Mouse (Mus musculus): Measurements from ENCODE around the gene Otop3. TPM values are rescaled to one million over a fixed set of nuclear protein-coding genes. Genes with fewer than 3 reads are reported as not detected.

Otop3 gene
- polyA plus RNA-seq, 1 experiment from 2014 or later = not detected

DNA sequence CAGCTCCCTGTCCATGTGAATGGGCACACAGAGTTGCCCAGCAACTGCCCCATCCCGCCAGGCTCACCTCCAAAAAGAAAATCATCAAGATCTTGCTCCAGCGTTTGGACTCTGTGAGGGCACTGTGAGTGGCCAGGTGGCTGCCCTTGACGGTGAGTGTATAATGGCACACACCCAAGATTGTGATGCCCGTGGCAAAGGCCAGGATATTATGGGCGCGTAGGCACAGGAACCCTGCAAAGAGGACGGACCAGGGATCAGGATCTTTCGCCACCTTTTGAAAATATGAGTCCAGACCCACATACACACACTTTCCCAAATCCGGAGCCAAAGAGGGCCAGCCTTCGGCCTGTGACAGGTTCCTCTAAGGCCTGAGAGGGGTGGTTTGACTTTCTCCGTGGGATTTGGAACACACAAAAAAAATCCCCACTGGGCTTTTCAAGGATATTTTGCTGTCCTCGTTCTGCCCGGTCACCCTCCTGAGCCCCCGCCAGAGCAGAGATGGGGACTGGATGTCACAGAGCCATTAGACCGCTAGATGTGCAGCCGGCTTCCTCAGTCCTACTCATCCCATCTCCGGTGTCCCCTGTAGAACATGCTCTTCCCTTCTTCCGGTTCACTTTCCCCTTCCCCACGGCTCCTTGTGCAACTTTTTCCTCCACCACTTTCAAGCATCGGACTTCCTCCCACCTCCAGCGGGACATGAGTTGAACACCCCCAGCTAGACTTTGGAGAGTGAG, 37.9 kb upstream of the Otop3 start:
- no peak for ATAC-seq
- Histone ChIP-seq H3K27ac (peak overlapping the region; percentile 53; the same call in 1 of the 2 replicates), H3K4me3 (peak overlapping the region; percentile 42), H3K9me3 (replicated peaks) (0 out of 2 replicates have a peak, but pooled peaks cover 3% of the 10 kb centered on the region), H3K27me3 (replicated peaks) (peaks cover 43% of the 10 kb centered on the region), H3K36me3 (no peaks in the 10 kb centered on the region), H3K9ac (peak overlapping the region; percentile 37; the same call in 1 of the 2 replicates), H3K4me1 (peaks cover 13% of the 10 kb centered on the region; the same call in 1 of the 2 replicates), H3K4me2 (peak overlapping the region; percentile 63)
- 53% methylated on average over 21 of the region's 21 CpGs for WGBS (ENCODE audit: insufficient replicate concordance)

GRCm38 (mm10) chr11:115297214-115297826, 37.2 kb upstream of the Otop3 start, which contains the start of gene Fads6:
Gene Fads6, minus strand, starts transcription at chr11:115297663.
- WGBS (ENCODE audit: insufficient replicate concordance) = under 1% methylated on average over 44 of the region's 44 CpGs
- peak; percentile 62 for ATAC-seq
- H3K27ac ChIP-seq = peak within 1 kb of the TSS; percentile 53

GRCm38 (mm10) chr11:115298160-115298559, 36.4 kb upstream of the Otop3 start:
- H3K4me1 ChIP-seq = 0 out of 2 replicates have a peak, but pooled peaks cover 9% of the 10 kb centered on the region
- peaks cover 43% of the 10 kb centered on the region for H3K27me3 ChIP-seq (replicated peaks)
- H3K9me3 ChIP-seq (replicated peaks) = 0 out of 2 replicates have a peak, but pooled peaks cover 3% of the 10 kb centered on the region
- ATAC-seq = no peak
- no peak overlapping the region for H3K27ac ChIP-seq
- H3K4me3 ChIP-seq = no peak overlapping the region
- no peaks in the 10 kb centered on the region for H3K36me3 ChIP-seq
- no peak overlapping the region for H3K9ac ChIP-seq
- WGBS (ENCODE audit: insufficient replicate concordance) = 57% methylated on average over 8 of the region's 8 CpGs
- H3K4me2 ChIP-seq = 0 out of 2 replicates have a peak overlapping the region, but pooled peaks have one; percentile 63

More at GRCm38 (mm10) chr11:115297214-115297826, 37.2 kb upstream of the Otop3 start, which contains the start of gene Fads6:
- Histone ChIP-seq H3K4me1 (0 out of 2 replicates have a peak, but pooled peaks cover 9% of the 10 kb centered on the region), H3K9me3 (replicated peaks) (0 out of 2 replicates have a peak, but pooled peaks cover 3% of the 10 kb centered on the region), H3K4me3 (peak within 1 kb of the TSS; percentile 42), H3K4me2 (peak within 1 kb of the TSS; percentile 63), H3K27me3 (replicated peaks) (peaks cover 43% of the 10 kb centered on the region), H3K36me3 (no peaks in the 10 kb centered on the region), H3K9ac (peak within 1 kb of the TSS; percentile 37)

GRCm38 (mm10) chr11:115300745-115301144, 33.8 kb upstream of the Otop3 start:
- Histone ChIP-seq H3K4me2 (no peak overlapping the region), H3K9me3 (replicated peaks) (0 out of 2 replicates have a peak, but pooled peaks cover 3% of the 10 kb centered on the region), H3K36me3 (no peaks in the 10 kb centered on the region), H3K27me3 (replicated peaks) (peaks cover 45% of the 10 kb centered on the region), H3K4me3 (no peak overlapping the region), H3K27ac (no peak overlapping the region), H3K9ac (no peak overlapping the region), H3K4me1 (0 out of 2 replicates have a peak, but pooled peaks cover 9% of the 10 kb centered on the region)
- WGBS (ENCODE audit: insufficient replicate concordance) = 67% methylated on average over 4 of the region's 4 CpGs
- ATAC-seq = no peak

- 65% methylated on average over 2 of the region's 2 CpGs for WGBS (ENCODE audit: insufficient replicate concordance)
- H3K4me1 ChIP-seq = 0 out of 2 replicates have a peak, but pooled peaks cover 7% of the 10 kb centered on the region
- ATAC-seq = no peak
Observed at GRCm38 (mm10) chr11:115301351-115301750, 33.2 kb upstream of the Otop3 start.

DNA sequence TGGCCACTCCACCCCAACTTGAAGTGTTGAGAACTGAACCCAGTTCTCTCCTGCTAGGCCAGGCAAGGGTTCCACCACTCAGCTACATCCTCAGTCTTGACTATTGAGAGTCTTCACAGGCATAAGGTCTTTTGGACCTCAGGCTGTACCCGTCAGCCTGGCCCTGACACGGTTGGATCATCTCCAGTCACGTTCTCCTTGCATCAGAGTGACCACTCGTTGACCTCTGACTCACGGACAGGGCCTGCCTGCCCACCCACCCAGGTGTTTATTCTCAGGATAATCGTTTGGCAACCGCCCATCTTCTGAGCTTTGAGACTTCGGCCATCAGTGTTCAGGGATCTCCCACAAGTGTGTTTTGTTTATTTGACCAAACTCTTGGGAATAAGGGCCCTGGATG, 31.4 kb upstream of the Otop3 start:
- Histone ChIP-seq H3K27me3 (replicated peaks) (peaks cover 39% of the 10 kb centered on the region), H3K36me3 (no peaks in the 10 kb centered on the region), H3K27ac (no peak overlapping the region), H3K4me3 (no peak overlapping the region), H3K9me3 (replicated peaks) (0 out of 2 replicates have a peak, but pooled peaks cover 3% of the 10 kb centered on the region), H3K9ac (no peak overlapping the region), H3K4me2 (no peak overlapping the region), H3K4me1 (no peaks in the 10 kb centered on the region)
- 54% methylated on average over 8 of the region's 8 CpGs for WGBS (ENCODE audit: insufficient replicate concordance)
- ATAC-seq = no peak

More at GRCm38 (mm10) chr11:115301351-115301750, 33.2 kb upstream of the Otop3 start:
- Histone ChIP-seq H3K27me3 (replicated peaks) (peaks cover 41% of the 10 kb centered on the region), H3K4me2 (no peak overlapping the region), H3K36me3 (no peaks in the 10 kb centered on the region), H3K4me3 (no peak overlapping the region), H3K27ac (no peak overlapping the region), H3K9ac (no peak overlapping the region), H3K9me3 (replicated peaks) (0 out of 2 replicates have a peak, but pooled peaks cover 3% of the 10 kb centered on the region)

DNA sequence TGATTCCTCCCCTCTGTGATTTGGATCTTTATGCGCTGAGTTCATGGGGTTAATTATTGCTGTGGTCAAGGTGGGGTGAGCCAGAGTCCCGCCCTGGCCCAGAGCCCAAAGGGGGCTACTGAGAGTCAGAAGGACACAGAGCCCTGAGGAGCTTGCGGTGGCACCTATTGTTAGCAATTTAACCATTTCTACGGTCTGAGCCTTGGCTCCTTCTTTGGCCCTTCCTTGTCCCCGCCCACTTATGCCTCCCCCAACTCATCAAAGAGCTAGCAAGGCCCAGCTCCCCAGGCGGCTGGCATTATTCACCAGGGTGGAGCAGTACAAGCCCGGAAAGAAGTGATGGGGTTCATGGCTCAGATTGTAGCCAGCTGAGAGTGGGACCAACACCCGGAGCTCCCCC, 27.7 kb upstream of the Otop3 start, which contains the start of gene Otop2:
Gene Otop2, plus strand, starts transcription at position 301 of the 400 bp plus-strand sequence.
- H3K9ac ChIP-seq = no peak within 1 kb of the TSS
- H3K4me1 ChIP-seq = no peaks in the 10 kb centered on the region
- peaks cover 28% of the 10 kb centered on the region for H3K27me3 ChIP-seq (replicated peaks)
- 33% methylated on average over 8 of the region's 8 CpGs for WGBS (ENCODE audit: insufficient replicate concordance)
- H3K9me3 ChIP-seq (replicated peaks) = no peaks in the 10 kb centered on the region
- no peak for ATAC-seq
- H3K36me3 ChIP-seq = no peaks in the 10 kb centered on the region
- H3K27ac ChIP-seq = no peak within 1 kb of the TSS
- H3K4me2 ChIP-seq = no peak within 1 kb of the TSS
- no peak within 1 kb of the TSS for H3K4me3 ChIP-seq

DNA sequence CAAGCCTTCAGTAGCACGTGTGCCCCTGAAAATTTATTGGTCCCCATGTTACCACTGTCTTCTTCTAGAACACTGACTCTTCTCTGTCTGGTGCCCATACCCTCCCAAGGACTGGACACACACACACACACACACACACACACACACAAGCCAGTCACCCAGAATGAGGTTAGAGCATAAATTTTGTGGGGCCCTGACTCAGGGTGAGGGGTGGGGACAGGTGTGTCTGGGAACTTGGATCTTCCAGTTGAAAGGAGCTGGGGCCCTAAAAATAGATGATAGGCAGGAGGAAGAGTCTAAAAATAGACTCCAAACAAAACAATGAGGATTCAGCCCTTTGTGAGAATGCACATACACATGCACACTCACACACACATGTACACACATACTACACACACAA, 25.8 kb upstream of the Otop3 start:
- H3K36me3 ChIP-seq = no peaks in the 10 kb centered on the region
- H3K27ac ChIP-seq = no peak overlapping the region
- WGBS (ENCODE audit: insufficient replicate concordance) = 64% methylated on average over 1 of the region's 1 CpGs

DNA sequence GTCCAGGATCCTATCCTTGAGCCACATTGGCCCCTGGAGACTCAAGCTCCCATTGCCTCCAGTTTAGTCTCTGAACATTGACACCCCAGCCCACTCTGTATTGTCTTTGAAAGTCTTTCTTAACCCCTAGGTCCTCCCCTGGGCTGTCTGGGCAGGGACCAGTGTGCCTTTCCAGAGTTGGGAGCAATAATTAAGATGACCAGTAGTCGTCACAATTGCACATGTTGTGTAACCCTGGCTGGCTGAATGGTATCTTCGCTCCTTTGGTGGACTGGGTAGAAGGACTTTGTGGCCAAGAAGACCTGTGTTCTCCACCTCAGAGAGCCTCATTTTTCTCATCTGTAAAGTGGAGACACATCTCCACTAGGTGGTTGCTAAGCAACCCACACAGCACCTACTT, 20.3 kb upstream of the Otop3 start:
- Histone ChIP-seq H3K4me3 (no peak overlapping the region), H3K4me1 (no peaks in the 10 kb centered on the region), H3K9ac (no peak overlapping the region), H3K36me3 (no peaks in the 10 kb centered on the region), H3K4me2 (no peak overlapping the region), H3K27ac (no peak overlapping the region), H3K9me3 (replicated peaks) (no peaks in the 10 kb centered on the region), H3K27me3 (replicated peaks) (peaks cover 75% of the 10 kb centered on the region)
- 19% methylated on average over 2 of the region's 2 CpGs for WGBS (ENCODE audit: insufficient replicate concordance)
- ATAC-seq = no peak

More for the DNA sequence above, 25.8 kb upstream of the Otop3 start:
- no peaks in the 10 kb centered on the region for H3K9me3 ChIP-seq (replicated peaks)
- H3K4me3 ChIP-seq = no peak overlapping the region
- no peak overlapping the region for H3K4me2 ChIP-seq
- H3K4me1 ChIP-seq = no peaks in the 10 kb centered on the region
- no peak for ATAC-seq
- no peak overlapping the region for H3K9ac ChIP-seq
- H3K27me3 ChIP-seq (replicated peaks) = peaks cover 47% of the 10 kb centered on the region

DNA sequence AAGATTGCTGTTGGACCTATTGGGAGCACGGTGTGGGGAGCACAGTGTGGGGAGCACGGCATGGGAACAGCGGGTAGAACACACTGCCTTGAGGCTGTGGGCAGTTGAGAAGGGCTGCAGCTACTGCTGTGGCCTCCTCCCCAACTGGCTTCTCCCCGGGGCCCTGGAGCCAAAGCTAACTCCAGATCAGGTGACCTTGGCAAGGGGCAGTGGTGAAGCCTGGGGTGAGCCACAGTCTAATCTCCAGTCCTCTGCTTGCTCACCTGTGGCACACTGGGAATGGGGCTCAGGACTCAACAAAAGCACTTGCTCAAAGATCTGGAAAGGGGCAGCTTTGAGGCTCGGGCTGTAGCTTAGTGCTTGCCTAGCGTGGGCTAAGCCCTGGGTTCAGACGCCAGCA, 17.3 kb upstream of the Otop3 start:
- Histone ChIP-seq H3K4me3 (no peak overlapping the region), H3K36me3 (no peaks in the 10 kb centered on the region), H3K4me2 (no peak overlapping the region), H3K27me3 (replicated peaks) (peaks cover 100% of the 10 kb centered on the region), H3K9me3 (replicated peaks) (no peaks in the 10 kb centered on the region), H3K4me1 (peaks cover 17% of the 10 kb centered on the region), H3K9ac (no peak overlapping the region), H3K27ac (no peak overlapping the region)
- no peak for ATAC-seq
- WGBS (ENCODE audit: insufficient replicate concordance) = 51% methylated on average over 7 of the region's 7 CpGs

- ATAC-seq = no peak
- Histone ChIP-seq H3K4me1 (peaks cover 18% of the 10 kb centered on the region), H3K36me3 (no peaks in the 10 kb centered on the region), H3K4me2 (no peak overlapping the region), H3K27ac (no peak overlapping the region), H3K9ac (no peak overlapping the region), H3K27me3 (replicated peaks) (peaks cover 100% of the 10 kb centered on the region), H3K4me3 (no peak overlapping the region), H3K9me3 (replicated peaks) (no peaks in the 10 kb centered on the region)
- WGBS (ENCODE audit: insufficient replicate concordance) = 7% methylated on average over 63 of the region's 63 CpGs
Observed at GRCm38 (mm10) chr11:115318245-115319027, 16.1 kb upstream of the Otop3 start.
